In the genomic region with DNA sequence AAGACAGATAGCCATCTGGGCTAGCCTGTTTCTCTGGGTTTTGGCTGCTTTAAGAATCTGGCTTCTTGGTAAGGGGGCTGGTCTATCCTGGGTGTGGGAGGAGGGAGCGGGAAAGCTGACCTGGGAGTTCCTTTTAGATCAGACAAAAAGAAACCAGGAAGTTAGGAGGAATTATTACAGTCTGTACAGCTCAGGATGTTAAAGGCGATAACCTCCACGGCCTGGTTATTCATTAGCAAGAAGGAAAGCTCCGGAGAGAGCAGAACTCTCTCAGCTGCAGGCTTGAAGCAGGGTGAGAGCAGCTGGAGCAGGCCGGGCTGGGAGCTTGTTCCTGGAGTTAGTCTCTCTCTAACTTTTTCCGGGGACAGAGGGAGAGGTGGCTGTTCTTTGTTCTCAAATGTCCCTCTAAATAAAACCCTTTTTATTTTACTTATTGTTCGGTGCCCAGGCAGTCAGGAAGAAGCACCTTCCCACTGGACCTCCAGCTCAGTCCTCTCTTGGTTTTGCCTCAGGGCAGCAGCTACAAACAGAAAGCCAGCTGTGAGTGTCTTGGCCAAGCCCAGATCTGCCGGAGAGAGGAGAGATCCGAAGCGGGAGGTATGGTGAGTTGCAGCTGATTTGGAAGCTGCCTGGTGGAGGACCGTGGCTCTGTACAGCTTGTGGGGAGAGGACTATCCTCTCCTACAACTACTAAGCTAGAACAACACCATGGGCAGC, we compare ENCODE assay signal across 8 mouse cellular contexts. TPM values are rescaled to one million over a fixed set of nuclear protein-coding genes. Genes with fewer than 3 reads are reported as not detected.
A peak's percentile ranks its signal among the peaks of the same experiment; 100 is the strongest.
DNase-seq lines count a peak whose midpoint lies in the region; ATAC-seq and TF ChIP-seq lines count a peak whose summit lies in the region.

Gene Frk (plus strand): TSS at position 103 of the 717 bp plus-strand sequence.

- no peak for TF ChIP-seq EP300 in heart, adult 2 months (IDR thresholded peaks at IDR 0.05; ENCODE audit: insufficient read depth, low read depth, low read length)

- H3K27me3 ChIP-seq in midbrain, embryonic 11.5 days (ENCODE audit: control insufficient read depth, insufficient read depth, low read length) = no peaks in the 10 kb centered on the region
- H3K27me3 ChIP-seq in midbrain, embryonic 14.5 days (ENCODE audit: control insufficient read depth, insufficient read depth, low read length) = no peaks in the 10 kb centered on the region
- no peaks in the 10 kb centered on the region for H3K27me3 ChIP-seq in heart, adult 2 months (ENCODE audit: control insufficient read depth, insufficient read depth, low read length)
- H3K27me3 ChIP-seq in lung, embryonic 16.5 days (ENCODE audit: control insufficient read depth, insufficient read depth, low read depth, low read length) = no peaks in the 10 kb centered on the region

- no peaks in the 10 kb centered on the region for H3K9me3 ChIP-seq in midbrain, embryonic 11.5 days (ENCODE audit: control insufficient read depth, low read length)
- no peaks in the 10 kb centered on the region for H3K9me3 ChIP-seq in midbrain, embryonic 14.5 days (ENCODE audit: control insufficient read depth, low read length)
- no peaks in the 10 kb centered on the region for H3K9me3 ChIP-seq in lung, embryonic 16.5 days (ENCODE audit: control insufficient read depth, low read length)

- no peak within 1 kb of the TSS for H3K9ac ChIP-seq in midbrain, embryonic 11.5 days (ENCODE audit: low read length)
- H3K9ac ChIP-seq in midbrain, embryonic 14.5 days (replicated peaks; ENCODE audit: low read length) = no peak within 1 kb of the TSS
- H3K9ac ChIP-seq in heart, adult 2 months (ENCODE audit: low read depth, low read length) = peak within 1 kb of the TSS; percentile 32
- H3K9ac ChIP-seq in lung, embryonic 16.5 days (ENCODE audit: low read length) = peak within 1 kb of the TSS; percentile 67

- no peaks in the 10 kb centered on the region for H3K36me3 ChIP-seq in midbrain, embryonic 11.5 days (ENCODE audit: control insufficient read depth, insufficient read depth, low read length)
- no peaks in the 10 kb centered on the region for H3K36me3 ChIP-seq in midbrain, embryonic 14.5 days (ENCODE audit: control insufficient read depth, insufficient read depth, low read length)
- no peaks in the 10 kb centered on the region for H3K36me3 ChIP-seq in heart, adult 2 months (ENCODE audit: control insufficient read depth, insufficient read depth, low read length)
- no peaks in the 10 kb centered on the region for H3K36me3 ChIP-seq in lung, embryonic 16.5 days (ENCODE audit: control insufficient read depth, insufficient read depth, low read length)

- ATAC-seq in midbrain, embryonic 11.5 days (ENCODE audit: low FRiP score) = 0 out of 2 replicates have a peak, but pooled peaks have one; percentile 38
- ATAC-seq in midbrain, embryonic 14.5 days (ENCODE audit: low FRiP score, low TSS enrichment) = no peak
- ATAC-seq in lung, embryonic 16.5 days (ENCODE audit: low read depth) = peak; percentile 88

- TF ChIP-seq CTCF in heart, adult 2 months (IDR thresholded peaks at IDR 0.05) = no peak

- no peak within 1 kb of the TSS for H3K27ac ChIP-seq in midbrain, embryonic 11.5 days (ENCODE audit: low read depth, low read length)
- no peak within 1 kb of the TSS for H3K27ac ChIP-seq in midbrain, embryonic 14.5 days (replicated peaks; ENCODE audit: low read depth, low read length)
- peak within 1 kb of the TSS; percentile 68 for H3K27ac ChIP-seq in heart, adult 2 months
- peak within 1 kb of the TSS; percentile 85 for H3K27ac ChIP-seq in lung, embryonic 16.5 days (ENCODE audit: low read length)

- no peak for DNase-seq in midbrain, embryonic 11.5 days (ENCODE audit: low spot score, missing footprints)
- DNase-seq in midbrain, embryonic 14.5 days = no peak
- peak; percentile 26 to 38 for DNase-seq in heart, adult 2 months
- DNase-seq in kidney, adult 9 months = peak; percentile 79
- peak; percentile 33 for DNase-seq in urinary bladder, adult 2 months (ENCODE audit: low spot score)
- no peak for DNase-seq in left cerebral cortex, postnatal 14 days (ENCODE audit: low spot score in 2 of 2)
- no peak for DNase-seq in cerebellum, adult 11-12 months

- 42% methylated on average over 11 of the region's 11 CpGs for WGBS in midbrain, embryonic 11.5 days
- 42% methylated on average over 11 of the region's 11 CpGs for WGBS in midbrain, embryonic 14.5 days
- WGBS in heart, adult 2 months = 14% methylated on average over 11 of the region's 11 CpGs
- 13% methylated on average over 11 of the region's 11 CpGs for WGBS in lung, embryonic 16.5 days

- H3K4me2 ChIP-seq in midbrain, embryonic 11.5 days = no peak within 1 kb of the TSS
- no peak within 1 kb of the TSS for H3K4me2 ChIP-seq in midbrain, embryonic 14.5 days (ENCODE audit: low read length)
- peak within 1 kb of the TSS; percentile 47 for H3K4me2 ChIP-seq in lung, embryonic 16.5 days (ENCODE audit: low read depth, low read length)

- 0 out of 2 replicates have a peak, but pooled peaks have one; percentile 22 for TF ChIP-seq POLR2A in heart, adult 2 months (IDR thresholded peaks at IDR 0.05; ENCODE audit: insufficient read depth, low read depth, low read length)

- H3K4me1 ChIP-seq in midbrain, embryonic 11.5 days (ENCODE audit: control insufficient read depth, insufficient read depth, low read length) = no peaks in the 10 kb centered on the region
- no peaks in the 10 kb centered on the region for H3K4me1 ChIP-seq in midbrain, embryonic 14.5 days (ENCODE audit: control insufficient read depth, insufficient read depth, low read length)
- peaks cover 2% of the 10 kb centered on the region for H3K4me1 ChIP-seq in heart, adult 2 months (ENCODE audit: control insufficient read depth, insufficient read depth, low read length)
- no peaks in the 10 kb centered on the region; the same call in 1 of the 2 replicates for H3K4me1 ChIP-seq in lung, embryonic 16.5 days (replicated peaks; ENCODE audit: control insufficient read depth, insufficient read depth, low read length)

- H3K4me3 ChIP-seq in midbrain, embryonic 11.5 days (ENCODE audit: low read depth, low read length) = no peak within 1 kb of the TSS
- H3K4me3 ChIP-seq in midbrain, embryonic 14.5 days (replicated peaks; ENCODE audit: low read depth, low read length) = no peak within 1 kb of the TSS
- H3K4me3 ChIP-seq in heart, adult 2 months = peak within 1 kb of the TSS; percentile 49
- peak within 1 kb of the TSS; percentile 53 for H3K4me3 ChIP-seq in lung, embryonic 16.5 days (ENCODE audit: low read length)

- no peaks in the 10 kb centered on the region for H3K79me2 ChIP-seq in heart, adult 2 months (replicated peaks; ENCODE audit: control insufficient read depth, insufficient read depth, low read length)

- intact Hi-C loops in heart, adult 2 months (cut with DNase I) = no loop called here
- intact Hi-C loops in left cerebral cortex, postnatal 14 days (cut with DNase I) = no loop called here

RNA-seq across cellular contexts. Expression of gene Frk, which starts in this region (rescaled TPM):
- polyA plus RNA-seq in midbrain, embryonic 11.5 days (2014; fragmentation: Nextera tagmentation; extraction: Ambion mirVana) = 1.9 and 2.0 TPM in 2 replicates
- 0.13 and 0.46 TPM in 2 replicates for polyA plus RNA-seq in midbrain, embryonic 14.5 days (2014; fragmentation: Nextera tagmentation; extraction: Ambion mirVana)
- 1 to 10 TPM; 1.9 to 2.0 TPM for total RNA-seq in heart, adult 2 months (2021)
- 0.70 and 0.85 TPM in 2 replicates for polyA plus RNA-seq in heart, adult 2 months (2012; rRNA removed)
- 9.5 and 10.7 TPM in 2 replicates for polyA plus RNA-seq in lung, embryonic 16.5 days (2015; fragmentation: Nextera tagmentation; extraction: Ambion mirVana)
- 7.7 and 8.0 TPM in 2 replicates for polyA plus RNA-seq in urinary bladder, adult 2 months (2012; rRNA removed)
- under 1 TPM; 0.57 to 0.61 TPM for total RNA-seq in left cerebral cortex, postnatal 14 days (2021)

Comparison
In these comparisons a context has a peak if more than half of its experiments do, and no peak if none do; other contexts are left out.
1. DNase-seq: peak in heart, adult 2 months (2 of 2), kidney, adult 9 months (single experiment) and urinary bladder, adult 2 months (single experiment); none in midbrain, embryonic 11.5 days (single experiment), midbrain, embryonic 14.5 days (single experiment), left cerebral cortex, postnatal 14 days (0 of 2) and cerebellum, adult 11-12 months (single experiment).
2. H3K27ac ChIP-seq: peak in heart, adult 2 months (single experiment) and lung, embryonic 16.5 days (single experiment); none in midbrain, embryonic 11.5 days (single experiment) and midbrain, embryonic 14.5 days (single experiment).
3. H3K4me3 ChIP-seq: peak in heart, adult 2 months (single experiment) and lung, embryonic 16.5 days (single experiment); none in midbrain, embryonic 11.5 days (single experiment) and midbrain, embryonic 14.5 days (single experiment).
4. H3K9ac ChIP-seq: peak in heart, adult 2 months (single experiment) and lung, embryonic 16.5 days (single experiment); none in midbrain, embryonic 11.5 days (single experiment) and midbrain, embryonic 14.5 days (single experiment).